Mouse (Mus musculus): ENCODE measurements around the gene Fas. TPM values are rescaled to one million over a fixed set of nuclear protein-coding genes. Genes with fewer than 3 reads are reported as not detected.

Fas gene
- polyA plus RNA-seq, 1 experiment from 2014 or later: 0.82 TPM

DNA sequence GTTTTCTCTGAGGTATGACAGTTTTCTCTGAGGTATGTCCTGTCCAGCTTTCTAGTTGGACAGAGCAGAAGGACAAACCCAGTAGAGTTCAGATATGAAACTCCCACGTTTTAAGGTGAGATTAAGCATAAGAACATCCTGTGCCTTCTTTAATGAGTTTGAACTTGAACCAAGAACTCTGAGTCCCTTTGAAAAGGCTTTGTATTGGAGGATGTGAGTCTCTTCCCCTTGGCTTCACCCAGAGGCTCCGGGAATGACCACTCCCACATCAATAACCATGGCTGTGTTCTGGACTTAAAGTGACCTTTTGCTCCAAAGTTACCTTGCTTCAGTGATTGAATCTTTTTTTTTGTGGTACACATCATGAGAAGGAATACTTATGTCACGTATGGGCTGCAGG lies 37.6 kb downstream of the Fas start:
- Histone ChIP-seq H3K4me1 (no peaks in the 10 kb centered on the region), H3K9me3 (no peaks in the 10 kb centered on the region), H3K27me3 (replicated peaks; ENCODE audit: low read depth, poor library complexity, severe bottlenecking) (no peaks in the 10 kb centered on the region), H3K4me3 (no peak overlapping the region), H3K27ac (replicated peaks) (no peak overlapping the region), H3K36me3 (replicated peaks) (no peaks in the 10 kb centered on the region)
- 64% methylated on average over 3 of the region's 3 CpGs for WGBS
- DNase-seq (ENCODE audit: low spot score): no peak

DNA sequence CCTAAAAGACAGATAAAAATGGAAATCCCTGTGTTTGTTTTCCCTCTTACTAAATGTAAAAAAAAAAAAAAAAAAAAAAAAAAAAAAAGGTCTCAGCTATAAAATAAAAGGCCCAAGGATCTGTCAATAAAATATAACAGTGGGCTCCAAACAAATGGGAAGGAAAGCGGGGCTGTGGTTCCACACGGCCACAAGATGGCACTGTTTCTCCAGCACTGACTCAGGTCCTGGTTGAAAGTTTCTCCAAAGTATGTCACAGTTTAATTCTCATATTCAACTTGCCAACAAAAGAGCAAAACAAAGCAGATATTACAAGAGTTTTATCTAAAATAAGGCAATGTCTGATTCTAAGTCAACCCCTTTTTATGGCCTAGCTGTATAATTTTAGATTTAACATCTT lies 43.8 kb downstream of the Fas start:
- no peak overlapping the region for H3K4me3 ChIP-seq
- DNase-seq (ENCODE audit: low spot score): peak; percentile 77
- no peaks in the 10 kb centered on the region for H3K27me3 ChIP-seq (replicated peaks; ENCODE audit: low read depth, poor library complexity, severe bottlenecking)
- H3K4me1 ChIP-seq: no peaks in the 10 kb centered on the region
- no peaks in the 10 kb centered on the region for H3K36me3 ChIP-seq (replicated peaks)
- 2% methylated on average over 2 of the region's 2 CpGs for WGBS
- H3K27ac ChIP-seq (replicated peaks): no peak overlapping the region
- no peaks in the 10 kb centered on the region for H3K9me3 ChIP-seq

DNA sequence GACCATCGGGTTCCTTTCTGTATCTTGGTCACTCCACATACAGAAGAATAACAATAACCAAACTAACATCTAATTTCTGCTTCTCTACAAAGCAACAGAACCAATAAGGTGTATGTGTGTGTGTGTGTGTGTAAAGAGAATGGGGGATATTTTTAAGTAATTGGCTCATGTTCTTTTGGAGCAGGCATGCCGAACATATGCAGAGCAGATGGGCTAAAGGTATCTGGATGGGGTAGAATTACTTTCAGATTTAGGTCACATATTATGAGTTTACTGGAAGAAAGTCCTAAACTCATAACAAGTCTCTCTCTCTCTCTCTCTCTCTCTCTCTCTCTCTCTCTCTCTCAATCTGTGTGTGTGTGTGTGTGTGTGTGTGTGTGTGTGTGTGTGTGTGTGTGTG lies 54.2 kb downstream of the Fas start:
- Histone ChIP-seq H3K27me3 (replicated peaks; ENCODE audit: low read depth, poor library complexity, severe bottlenecking) (no peaks in the 10 kb centered on the region), H3K27ac (replicated peaks) (no peak overlapping the region), H3K4me1 (peaks cover 17% of the 10 kb centered on the region), H3K36me3 (replicated peaks) (no peaks in the 10 kb centered on the region), H3K9me3 (no peaks in the 10 kb centered on the region), H3K4me3 (no peak overlapping the region)
- DNase-seq (ENCODE audit: low spot score): no peak
- WGBS: 72% methylated on average over 2 of the region's 2 CpGs

DNA sequence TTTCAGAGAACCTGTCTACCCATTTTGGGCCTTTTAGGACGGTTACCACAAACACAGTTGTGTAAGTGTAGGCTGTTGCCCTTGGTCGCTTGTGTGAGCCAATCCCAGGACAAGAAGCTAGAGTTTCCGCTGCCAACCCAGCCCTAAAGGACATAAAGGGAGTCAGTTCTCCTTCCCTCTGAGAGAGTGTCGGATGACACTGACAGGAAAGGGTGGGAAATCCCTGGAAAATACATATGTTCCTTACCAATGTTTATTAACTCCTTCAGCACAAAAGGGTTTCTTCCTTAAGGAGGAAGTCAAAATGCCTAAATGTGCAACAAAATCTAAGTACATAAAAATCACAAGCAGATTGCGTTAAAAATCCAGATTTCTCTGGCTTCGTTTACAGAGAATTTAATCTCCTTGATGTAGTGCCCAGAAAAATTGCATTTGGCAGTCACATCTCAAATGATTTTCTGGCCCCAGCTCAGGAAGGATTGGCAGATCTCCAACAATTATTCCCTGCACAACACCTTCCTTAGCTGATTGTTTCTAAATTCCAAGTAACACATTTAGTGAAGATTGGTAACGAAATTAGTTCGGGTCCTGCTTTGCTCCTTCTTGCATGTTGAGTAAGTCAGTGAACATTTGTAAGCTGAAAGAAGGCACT lies 55.3 kb downstream of the Fas start:
- Histone ChIP-seq H3K36me3 (replicated peaks) (no peaks in the 10 kb centered on the region), H3K4me1 (peaks cover 17% of the 10 kb centered on the region), H3K4me3 (no peak overlapping the region), H3K27ac (replicated peaks) (peak overlapping the region; percentile 51; the same call in 1 of the 2 replicates), H3K27me3 (replicated peaks; ENCODE audit: low read depth, poor library complexity, severe bottlenecking) (no peaks in the 10 kb centered on the region), H3K9me3 (no peaks in the 10 kb centered on the region)
- 44% methylated on average over 8 of the region's 8 CpGs for WGBS
- peak; percentile 42 for DNase-seq (ENCODE audit: low spot score)

DNA sequence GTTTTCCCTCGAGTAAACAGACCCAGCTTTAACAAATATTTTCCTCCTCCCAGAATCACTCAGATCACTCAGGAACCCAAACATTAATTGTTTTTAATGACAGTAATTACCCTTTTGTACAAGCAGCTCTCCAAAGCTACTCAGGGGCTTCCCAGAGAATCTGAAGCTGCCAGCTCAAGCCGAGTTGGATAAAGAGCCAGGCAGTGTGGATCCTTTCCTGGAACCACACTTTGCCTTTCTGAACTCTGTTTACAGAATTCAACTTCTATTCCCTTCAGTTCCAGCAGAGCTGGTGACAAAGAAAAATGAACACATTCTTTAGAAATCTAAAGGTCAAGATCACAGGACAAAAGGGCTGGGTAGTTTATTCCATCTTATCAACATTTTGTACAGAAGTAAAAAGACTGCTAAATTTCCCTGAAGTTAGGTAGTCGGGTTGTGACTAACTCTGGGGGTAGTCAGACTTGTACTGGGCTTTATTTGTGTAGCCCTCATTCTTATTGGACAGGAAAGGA lies 62.9 kb downstream of the Fas start:
- no peaks in the 10 kb centered on the region; the same call in none of the 2 replicates for H3K4me1 ChIP-seq
- no peak overlapping the region for H3K27ac ChIP-seq (replicated peaks)
- H3K4me3 ChIP-seq: no peak overlapping the region
- H3K9me3 ChIP-seq: no peaks in the 10 kb centered on the region
- WGBS: 36% methylated on average over 3 of the region's 3 CpGs
- no peaks in the 10 kb centered on the region for H3K36me3 ChIP-seq (replicated peaks)
- H3K27me3 ChIP-seq (replicated peaks; ENCODE audit: low read depth, poor library complexity, severe bottlenecking): no peaks in the 10 kb centered on the region
- DNase-seq (ENCODE audit: low spot score): no peak

DNA sequence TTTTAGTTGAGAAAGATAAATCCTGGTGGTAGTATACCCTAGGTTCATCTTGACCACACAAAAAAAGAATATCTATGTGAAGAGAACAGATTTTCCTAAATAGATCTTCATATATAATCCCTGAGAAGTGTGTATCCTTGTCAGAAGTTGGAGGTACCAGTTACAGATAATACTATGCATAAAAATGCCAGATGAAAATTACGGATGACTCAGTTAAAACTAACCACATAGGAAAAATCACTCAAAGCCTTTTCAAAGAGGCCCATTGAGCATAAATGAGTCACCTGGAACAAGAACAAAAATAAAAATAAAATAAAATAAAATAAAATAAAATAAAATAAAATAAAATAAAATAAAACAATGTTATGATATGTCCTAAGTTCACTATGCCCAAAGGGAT lies 72.2 kb downstream of the Fas start:
- no peaks in the 10 kb centered on the region for H3K4me1 ChIP-seq
- WGBS: 90% methylated on average over 1 of the region's 1 CpGs
- no peak overlapping the region for H3K27ac ChIP-seq (replicated peaks)
- H3K27me3 ChIP-seq (replicated peaks; ENCODE audit: low read depth, poor library complexity, severe bottlenecking): no peaks in the 10 kb centered on the region
- H3K36me3 ChIP-seq (replicated peaks): no peaks in the 10 kb centered on the region
- DNase-seq (ENCODE audit: low spot score): no peak
- no peak overlapping the region for H3K4me3 ChIP-seq
- no peaks in the 10 kb centered on the region for H3K9me3 ChIP-seq

DNA sequence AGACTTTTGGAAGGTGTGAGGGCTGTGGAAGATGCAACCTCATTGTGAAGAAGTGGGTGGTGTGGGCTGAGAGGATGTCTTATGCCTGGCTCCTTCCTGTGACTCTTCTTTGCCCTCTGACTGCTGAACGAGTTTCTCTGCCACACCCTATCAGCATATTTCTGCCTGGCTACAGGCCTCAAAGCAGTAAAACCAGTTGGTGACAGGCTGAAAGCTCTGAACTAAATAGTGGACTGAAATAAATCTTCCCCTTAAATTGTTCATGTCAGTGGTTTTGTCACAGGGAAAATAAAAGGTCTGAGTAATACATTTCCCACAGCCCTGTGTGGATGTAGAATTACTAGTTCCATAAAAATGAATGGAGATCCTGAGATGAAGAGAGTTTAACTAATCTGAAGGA lies 79.1 kb downstream of the Fas start:
- Histone ChIP-seq H3K4me1 (peaks cover 6% of the 10 kb centered on the region), H3K4me3 (no peak overlapping the region), H3K27me3 (replicated peaks; ENCODE audit: low read depth, poor library complexity, severe bottlenecking) (no peaks in the 10 kb centered on the region; the same call in 1 of the 2 replicates), H3K27ac (replicated peaks) (no peak overlapping the region), H3K36me3 (replicated peaks) (no peaks in the 10 kb centered on the region), H3K9me3 (no peaks in the 10 kb centered on the region)
- DNase-seq (ENCODE audit: low spot score): no peak
- 44% methylated on average over 1 of the region's 1 CpGs for WGBS

DNA sequence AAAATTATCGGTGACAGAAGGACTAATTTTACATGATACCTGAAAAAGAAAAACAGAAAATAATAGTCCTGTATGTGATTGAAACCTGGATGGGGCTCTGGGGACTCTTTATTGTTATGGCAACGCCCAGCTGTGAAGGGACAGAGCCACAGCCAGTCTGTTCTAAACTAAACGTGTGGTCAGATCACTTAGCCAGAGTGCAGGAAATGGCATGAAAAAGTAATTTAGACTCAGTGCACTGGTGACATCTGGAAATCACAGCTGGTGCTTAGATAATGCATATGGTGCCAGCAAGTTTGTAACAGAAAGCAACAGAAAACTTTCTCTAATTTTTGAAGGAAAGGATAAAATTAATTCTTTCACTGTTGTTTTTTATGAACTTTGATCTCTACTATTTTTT lies 79.9 kb downstream of the Fas start:
- no peak overlapping the region for H3K27ac ChIP-seq (replicated peaks)
- 48% methylated on average over 3 of the region's 3 CpGs for WGBS
- peaks cover 6% of the 10 kb centered on the region for H3K4me1 ChIP-seq
- no peak overlapping the region for H3K4me3 ChIP-seq
- H3K27me3 ChIP-seq (replicated peaks; ENCODE audit: low read depth, poor library complexity, severe bottlenecking): no peaks in the 10 kb centered on the region; the same call in 1 of the 2 replicates
- no peak for DNase-seq (ENCODE audit: low spot score)
- H3K36me3 ChIP-seq (replicated peaks): no peaks in the 10 kb centered on the region
- no peaks in the 10 kb centered on the region for H3K9me3 ChIP-seq

Other genes starting within 250 kb of the Fas start
- not detected in 2 replicates for gene Lipn, start 223.3 kb upstream of the Fas start, polyA plus RNA-seq (2016; fragmentation: Nextera tagmentation; extraction: Ambion mirVana)
- not detected in 2 replicates for gene Lipm, start 189.7 kb upstream of the Fas start, polyA plus RNA-seq (2016; fragmentation: Nextera tagmentation; extraction: Ambion mirVana)
- 0.34 TPM in 1 of 2 replicates, not detected in the other for gene Ankrd22, start 124.6 kb upstream of the Fas start, polyA plus RNA-seq (2016; fragmentation: Nextera tagmentation; extraction: Ambion mirVana)
- 7.7 and 7.9 TPM in 2 replicates for gene Stambpl1, start 98.4 kb upstream of the Fas start, polyA plus RNA-seq (2016; fragmentation: Nextera tagmentation; extraction: Ambion mirVana)
- 18.6 and 24.2 TPM in 2 replicates for gene Acta2, start 35.1 kb upstream of the Fas start, polyA plus RNA-seq (2016; fragmentation: Nextera tagmentation; extraction: Ambion mirVana)
- 0.25 and 0.72 TPM in 2 replicates for gene Ch25h, start 184.5 kb downstream of the Fas start, polyA plus RNA-seq (2016; fragmentation: Nextera tagmentation; extraction: Ambion mirVana)
- 22.6 and 25.5 TPM in 2 replicates for gene Lipa, start 236.8 kb downstream of the Fas start, polyA plus RNA-seq (2016; fragmentation: Nextera tagmentation; extraction: Ambion mirVana)